Mouse (Mus musculus): ENCODE measurements at regions not wholly inside any gene's neighbourhood (a gene's known extent, or its start where the extent isn't known, plus 50 kb on each side); places are given as distances from the start of the nearest gene placed in this dataset.
"Not testable (repeated sequence)": the region's sequence is repeated elsewhere in the genome, so short reads cannot be mapped to it uniquely, and the experiment has no call there.

DNA sequence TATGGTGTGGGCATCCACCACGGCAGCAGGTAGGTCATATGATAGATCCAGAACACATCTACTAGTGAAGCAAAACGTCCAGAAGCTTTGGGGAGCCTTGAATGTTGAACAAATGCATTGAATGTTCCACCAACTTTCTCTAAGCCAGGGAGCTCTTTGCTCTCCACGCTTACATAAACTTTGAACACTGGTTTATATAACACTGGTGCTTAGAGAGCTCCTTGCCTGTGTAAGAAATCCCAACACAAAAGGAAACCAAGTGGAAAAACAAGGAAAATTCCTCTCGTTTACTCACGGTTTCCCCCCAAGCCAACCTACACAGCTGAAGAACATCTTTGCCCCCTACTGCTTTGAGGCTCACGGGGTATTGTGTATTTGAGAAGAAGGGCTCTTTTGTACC, 299.2 kb upstream of the Ubash3b start:
- no peak for DNase-seq (ENCODE audit: extremely low read depth, low read depth, low spot score)

DNA sequence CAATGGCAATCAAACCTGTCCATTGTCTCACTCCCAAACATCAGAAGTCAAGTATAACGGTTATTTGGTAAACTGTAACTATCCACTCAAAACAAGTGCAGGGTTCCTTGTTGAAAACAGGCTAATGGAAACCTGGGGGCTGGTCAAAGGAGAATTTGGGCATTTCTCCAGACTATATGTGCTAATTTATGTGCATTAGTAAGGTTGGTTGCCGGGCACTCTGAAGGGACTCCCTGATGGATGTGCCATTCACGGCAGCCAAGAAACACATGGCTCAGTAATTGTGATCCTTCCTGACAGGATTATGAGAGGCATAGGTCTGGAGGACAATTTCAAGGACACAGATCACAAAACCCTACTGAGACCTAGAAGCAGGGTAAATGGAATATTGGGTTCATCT, 295.5 kb upstream of the Ubash3b start:
- DNase-seq (ENCODE audit: extremely low read depth, low read depth, low spot score), result no peak

DNA sequence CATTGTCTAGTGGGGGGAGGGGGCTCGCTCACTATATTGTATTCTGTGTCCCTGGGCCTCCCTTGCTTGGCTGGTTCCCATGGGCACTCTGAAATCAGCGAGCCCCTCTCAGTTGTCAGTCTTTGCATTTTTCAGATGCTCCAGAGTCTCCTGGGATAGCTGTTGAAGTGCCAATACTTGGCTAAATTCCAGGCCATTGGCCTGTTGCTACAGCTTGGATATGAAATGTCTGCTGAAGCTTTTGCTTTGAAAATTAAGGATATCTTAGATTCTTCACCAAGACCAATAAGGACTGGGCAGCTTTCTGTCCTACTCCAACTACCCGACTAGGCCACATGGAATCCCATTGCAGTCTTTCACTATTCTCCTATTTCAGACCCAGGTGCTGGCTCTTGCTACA, 290.2 kb upstream of the Ubash3b start:
- DNase-seq (ENCODE audit: extremely low read depth, low read depth, low spot score), result no peak

DNA sequence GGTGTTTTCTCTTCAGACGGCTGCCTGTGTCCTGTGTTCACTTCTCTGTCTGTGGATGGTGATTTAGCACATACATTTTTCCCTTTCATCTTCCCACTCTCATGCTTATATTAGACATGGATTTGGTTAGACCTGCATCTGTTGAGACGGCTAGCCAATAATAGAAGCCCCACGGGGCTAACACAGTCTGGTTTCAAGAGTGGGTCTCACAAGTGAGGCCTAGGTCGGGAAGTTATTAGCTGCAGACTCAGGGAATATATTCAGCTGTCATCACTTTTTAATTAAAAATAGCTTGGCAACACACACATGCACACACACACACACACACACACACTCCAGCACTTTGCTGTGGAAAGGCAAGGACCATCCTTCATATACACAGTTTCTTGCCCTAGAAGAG, 287.7 kb upstream of the Ubash3b start:
- no peak for DNase-seq (ENCODE audit: extremely low read depth, low read depth, low spot score)

DNA sequence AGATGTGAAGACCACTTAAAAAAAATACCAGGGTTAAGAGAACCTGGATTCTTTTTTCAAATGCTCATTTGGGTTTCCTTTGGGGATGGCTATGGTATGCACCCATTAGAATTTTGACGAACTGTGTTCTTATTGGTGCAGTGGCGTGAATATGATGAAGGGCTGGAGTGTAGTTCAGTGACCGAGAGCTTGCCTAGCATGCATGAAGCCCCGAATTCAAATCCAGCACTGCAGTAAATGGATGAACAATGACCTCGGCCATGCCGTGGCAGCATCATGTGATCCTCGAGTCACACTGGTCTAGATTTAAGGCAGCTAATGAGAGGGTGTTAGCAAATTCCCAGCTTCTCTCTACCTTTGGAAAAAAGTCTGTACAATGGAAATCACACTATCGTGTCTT, 286.4 kb upstream of the Ubash3b start:
- no peak for DNase-seq (ENCODE audit: extremely low read depth, low read depth, low spot score)

DNA sequence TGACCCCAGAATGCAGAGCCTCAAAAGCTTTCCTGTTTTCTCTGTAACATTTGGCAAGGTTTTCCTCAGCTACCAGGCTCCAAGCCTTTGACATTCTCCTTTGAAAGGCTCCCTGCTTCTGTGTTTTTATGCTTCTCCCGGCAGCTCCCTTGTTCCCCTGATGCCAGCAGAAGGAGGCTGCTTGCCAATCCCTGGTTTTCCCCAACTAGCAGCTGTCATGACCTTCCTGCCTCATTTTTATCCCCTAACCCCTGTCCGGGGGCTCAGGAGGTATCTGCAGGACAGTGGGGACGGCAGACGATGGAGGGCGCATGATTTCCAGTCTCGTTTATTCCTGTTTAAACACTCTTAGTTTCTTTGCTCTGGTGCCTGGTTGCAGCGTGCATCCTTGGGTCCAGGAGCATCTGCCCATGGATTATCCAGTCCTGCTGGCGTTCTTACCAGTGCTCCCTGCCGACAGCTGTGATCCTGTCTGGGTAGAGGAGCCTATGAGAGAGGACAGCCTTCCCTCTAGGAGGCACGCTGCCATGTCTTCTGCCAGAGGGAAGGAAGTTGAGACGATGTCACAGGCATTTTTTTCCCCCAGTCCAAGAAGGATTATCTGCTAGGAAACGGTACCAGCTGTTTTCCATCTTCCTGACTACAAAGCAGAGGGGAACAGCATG, 285.8 kb upstream of the Ubash3b start:
- no peak for DNase-seq (ENCODE audit: extremely low read depth, low read depth, low spot score)

DNA sequence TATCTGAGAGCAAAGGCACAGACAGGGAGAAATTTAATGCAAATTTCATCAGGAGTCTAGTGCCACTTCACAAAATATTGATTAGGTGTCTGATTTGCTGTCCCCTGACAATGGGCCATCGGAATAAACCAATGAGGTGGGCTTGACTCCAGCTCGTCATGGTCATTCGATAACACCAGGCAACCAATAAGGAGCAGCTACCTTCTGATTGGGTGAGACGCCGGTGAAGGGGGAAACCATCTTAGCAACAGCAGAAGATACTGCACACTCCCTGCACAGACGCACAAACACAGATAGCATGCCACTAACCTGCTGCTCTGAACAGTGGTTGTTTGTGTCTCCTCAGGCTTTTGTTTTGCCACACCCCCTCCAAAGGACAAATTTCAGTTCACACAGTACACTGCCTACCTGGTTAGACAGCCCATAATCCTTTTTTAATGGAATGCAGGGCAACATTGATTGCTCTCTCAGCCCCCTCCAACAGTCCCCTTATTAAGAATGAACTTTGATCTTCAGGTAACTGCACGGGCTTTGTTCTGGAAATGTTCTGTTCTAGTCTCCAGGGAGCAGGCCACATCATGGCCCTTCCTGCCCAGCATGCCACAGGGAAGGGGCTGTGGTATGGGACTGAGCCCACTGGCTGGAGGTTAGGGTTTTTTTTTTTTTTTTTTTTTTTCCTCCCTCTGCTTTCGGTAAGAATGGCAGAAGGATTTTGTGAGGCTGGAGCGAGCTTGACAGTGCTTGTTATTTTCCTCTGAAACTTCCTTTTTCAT, 285.1 kb upstream of the Ubash3b start:
- no peak for DNase-seq (ENCODE audit: extremely low read depth, low read depth, low spot score)

DNA sequence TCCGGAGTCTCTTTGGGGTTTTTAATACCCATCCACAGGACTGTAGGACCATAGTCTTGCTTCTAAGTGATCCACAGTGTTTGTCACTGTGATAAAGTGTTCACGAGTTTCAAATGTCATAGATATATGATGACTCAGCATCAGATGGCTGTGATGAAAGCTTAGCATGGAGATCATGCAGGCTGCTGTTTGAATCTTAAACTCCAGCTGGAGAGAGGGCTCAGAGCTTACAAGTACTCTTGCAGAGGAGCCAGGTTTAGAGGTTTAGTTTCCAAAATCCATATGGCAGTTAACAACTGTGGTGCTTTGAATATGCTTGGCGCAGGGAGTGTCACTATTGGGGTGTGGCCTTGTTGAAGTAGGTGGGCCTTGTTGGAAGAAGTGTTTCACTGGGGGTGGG, 280.9 kb upstream of the Ubash3b start:
- no peak for DNase-seq (ENCODE audit: extremely low read depth, low read depth, low spot score)

DNA sequence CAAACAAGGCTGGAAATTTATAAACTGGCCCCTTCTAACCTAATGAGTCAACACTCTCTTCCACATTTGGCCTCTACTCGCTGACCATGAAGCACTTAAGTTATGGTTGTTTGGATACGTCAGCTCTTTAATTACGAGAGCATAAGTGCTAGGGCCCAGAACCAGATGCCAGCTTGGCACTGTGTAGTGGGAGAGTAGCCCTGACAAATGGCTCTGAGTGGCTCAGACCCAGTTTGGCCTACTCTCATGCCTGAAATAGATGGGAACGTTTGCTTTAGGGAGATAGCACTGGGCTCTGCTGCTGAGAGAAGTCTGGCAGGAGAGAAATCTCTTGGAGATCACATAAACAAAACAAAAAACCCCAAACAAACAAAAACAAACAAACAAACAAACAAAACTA, 278.5 kb upstream of the Ubash3b start:
- no peak for DNase-seq (ENCODE audit: extremely low read depth, low read depth, low spot score)

DNA sequence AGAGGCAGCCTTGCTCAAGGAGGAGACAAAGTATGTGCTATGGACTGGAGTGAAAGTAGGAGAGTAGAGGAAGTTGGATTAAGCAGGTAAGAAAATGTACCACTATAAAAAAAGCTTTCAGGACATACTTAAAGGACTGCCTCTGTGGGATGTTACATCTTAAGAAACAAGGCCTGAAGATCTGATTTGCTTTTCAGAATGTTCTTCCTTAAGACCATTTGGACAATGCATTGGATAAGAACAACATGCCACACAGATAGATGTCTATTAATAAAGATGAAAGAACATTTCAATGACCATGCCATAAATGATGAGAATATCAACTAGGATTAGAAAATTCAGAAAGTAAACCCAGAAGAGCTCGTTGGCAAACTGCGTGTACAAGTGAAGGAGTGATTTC, 276.6 kb upstream of the Ubash3b start:
- DNase-seq (ENCODE audit: extremely low read depth, low read depth, low spot score), result no peak

DNA sequence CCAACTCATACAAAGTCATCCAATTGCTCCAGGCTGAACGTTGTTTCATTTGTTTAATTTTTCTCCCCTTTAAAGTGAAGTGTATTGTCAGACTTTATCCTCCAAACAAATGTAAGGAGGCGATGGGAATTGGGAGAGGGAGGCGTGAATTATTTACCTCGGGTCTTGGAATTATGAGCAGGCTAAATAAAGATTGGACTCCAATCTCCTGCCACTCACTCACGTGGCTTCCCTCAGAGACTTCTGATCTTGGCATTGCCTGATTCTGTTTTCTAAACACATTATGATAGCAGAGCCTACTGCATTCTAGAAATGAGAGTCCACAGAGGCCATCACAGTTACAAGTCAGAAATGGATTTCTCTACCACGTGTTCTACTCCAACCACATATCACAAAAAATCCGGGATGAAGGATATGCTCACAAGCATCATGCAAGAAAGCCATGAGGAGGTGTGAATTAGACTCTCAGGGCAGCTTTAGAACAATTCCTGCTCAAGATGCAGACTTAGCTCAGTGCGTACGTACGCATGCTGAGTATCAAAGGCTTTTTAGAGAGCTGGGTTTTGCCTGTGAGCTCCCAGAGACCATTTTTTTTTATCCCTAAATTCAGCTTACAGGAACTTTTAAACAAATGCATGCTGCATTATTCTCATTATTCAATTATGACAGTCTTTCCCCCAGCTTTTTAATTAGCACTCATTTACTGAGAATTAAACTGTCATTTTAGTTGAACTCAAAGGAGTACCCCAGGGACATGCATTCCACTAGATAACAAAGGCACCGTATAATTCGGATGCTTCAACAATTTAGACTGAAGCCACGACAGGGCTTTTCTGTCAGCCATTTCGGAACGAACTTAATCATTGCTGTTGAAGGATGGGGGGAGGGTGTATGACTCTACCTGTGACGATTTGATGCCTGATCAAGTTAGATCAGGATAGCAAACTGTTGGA, 269.2 kb upstream of the Ubash3b start:
- no peak for DNase-seq (ENCODE audit: extremely low read depth, low read depth, low spot score)

DNA sequence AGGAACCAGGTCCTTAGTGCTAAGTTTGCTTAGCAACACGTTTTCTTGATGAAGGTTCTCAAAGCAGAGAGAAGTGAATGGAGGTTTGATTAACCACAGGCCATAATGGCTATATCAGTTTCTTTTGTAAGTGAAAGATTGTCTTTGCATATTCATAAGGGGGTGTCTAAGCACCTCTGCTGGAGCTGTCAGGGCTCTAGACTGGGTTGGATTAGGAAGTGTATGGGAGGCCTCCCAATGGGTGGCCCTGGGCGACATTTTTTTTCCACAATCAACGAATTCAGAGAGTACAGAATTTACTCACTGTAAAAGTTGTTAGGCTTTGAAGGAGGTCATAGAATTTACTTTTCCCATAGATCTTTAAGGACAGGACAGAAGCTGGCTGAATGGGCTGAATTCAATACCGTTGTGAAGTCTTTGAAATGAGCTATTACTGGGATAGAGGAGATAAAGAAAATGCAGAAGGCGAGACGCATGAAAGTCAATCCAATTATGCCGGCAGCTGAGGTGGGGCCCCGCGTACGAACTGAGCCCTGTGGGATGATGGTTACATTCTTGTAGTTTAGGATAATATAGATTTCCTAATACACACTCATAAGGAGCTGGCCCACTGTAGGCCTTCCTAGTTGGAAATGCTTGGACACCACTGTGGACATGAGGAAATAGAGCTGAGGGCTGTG, 268.4 kb upstream of the Ubash3b start:
- no peak for DNase-seq (ENCODE audit: extremely low read depth, low read depth, low spot score)

DNA sequence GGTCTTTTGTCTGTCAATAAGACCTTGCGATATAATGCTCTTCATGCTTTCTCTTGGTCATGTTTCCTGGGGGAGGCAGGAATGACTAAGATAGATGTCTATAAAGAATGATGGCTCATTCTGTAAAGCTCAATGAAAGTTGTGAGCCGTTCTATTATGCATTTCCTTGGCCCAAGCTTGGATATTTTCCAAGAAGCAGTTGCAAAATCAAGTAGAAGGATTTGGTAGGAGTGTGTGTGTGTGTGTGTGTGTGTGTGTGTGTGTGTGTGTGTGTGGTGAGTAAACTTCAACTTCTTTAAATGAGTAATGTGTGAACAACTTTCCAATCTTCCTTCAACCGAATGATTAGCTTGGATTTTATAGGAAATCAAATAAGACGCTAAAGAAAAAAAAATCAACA, 267.7 kb upstream of the Ubash3b start:
- no peak for DNase-seq (ENCODE audit: extremely low read depth, low read depth, low spot score)

DNA sequence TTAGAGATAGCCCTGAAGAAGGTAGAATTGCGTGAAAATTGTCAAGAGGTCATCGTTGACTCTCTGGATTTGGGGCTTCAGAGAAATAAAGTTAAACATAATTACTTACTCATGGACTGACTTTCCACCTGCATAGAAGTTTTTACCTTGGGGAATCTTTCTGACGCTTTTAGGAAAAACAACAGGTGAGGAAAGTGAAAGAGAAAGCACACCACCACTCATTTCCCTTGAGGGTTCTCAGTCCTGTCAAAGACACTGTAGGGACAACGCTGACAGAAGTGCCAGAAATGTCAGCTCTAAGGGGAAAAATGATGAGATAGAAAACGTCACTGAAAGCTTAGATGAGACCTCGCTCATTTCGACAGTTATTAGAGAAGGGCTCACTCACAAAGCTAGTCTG, 265.2 kb upstream of the Ubash3b start:
- DNase-seq (ENCODE audit: extremely low read depth, low read depth, low spot score), result no peak

DNA sequence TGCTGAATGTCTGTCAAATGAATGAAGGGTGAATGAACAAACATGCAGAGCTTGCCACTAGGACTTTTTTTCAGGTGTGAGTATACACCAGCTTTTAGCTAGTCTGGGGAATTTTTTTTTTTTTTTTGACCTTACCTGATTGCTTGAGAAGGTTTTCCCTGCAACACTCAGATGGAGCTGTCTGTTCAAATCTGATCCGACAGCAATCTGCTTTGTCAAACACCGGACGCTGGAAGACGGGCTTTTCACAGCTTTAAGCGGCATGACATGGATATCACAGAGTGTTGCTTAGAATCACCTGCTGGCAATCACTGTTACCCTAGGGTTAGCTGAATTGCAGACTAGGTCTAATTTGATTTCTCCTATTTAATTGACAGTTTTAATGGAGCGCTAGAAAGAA, 263.7 kb upstream of the Ubash3b start:
- no peak for DNase-seq (ENCODE audit: extremely low read depth, low read depth, low spot score)

DNA sequence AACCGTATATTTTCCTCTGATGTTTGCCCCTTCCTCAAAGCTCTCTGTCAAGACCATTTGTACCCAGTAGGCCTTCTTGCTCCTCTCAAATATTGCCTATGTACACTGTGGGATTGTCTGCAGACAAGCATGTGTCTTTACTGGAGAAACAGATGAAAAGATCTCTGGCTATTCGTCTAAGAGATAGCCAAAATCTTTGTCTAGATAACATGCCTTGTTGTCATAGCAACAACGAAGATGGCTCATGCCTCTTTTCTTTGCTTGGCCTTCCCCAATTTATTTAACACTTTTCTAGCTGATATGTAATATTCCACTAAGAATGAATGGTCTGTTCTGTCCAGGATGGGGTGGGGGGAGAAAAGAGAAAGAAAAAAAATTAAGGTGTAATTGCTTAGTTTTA, 252.3 kb upstream of the Ubash3b start:
- no peak for DNase-seq (ENCODE audit: extremely low read depth, low read depth, low spot score)

DNA sequence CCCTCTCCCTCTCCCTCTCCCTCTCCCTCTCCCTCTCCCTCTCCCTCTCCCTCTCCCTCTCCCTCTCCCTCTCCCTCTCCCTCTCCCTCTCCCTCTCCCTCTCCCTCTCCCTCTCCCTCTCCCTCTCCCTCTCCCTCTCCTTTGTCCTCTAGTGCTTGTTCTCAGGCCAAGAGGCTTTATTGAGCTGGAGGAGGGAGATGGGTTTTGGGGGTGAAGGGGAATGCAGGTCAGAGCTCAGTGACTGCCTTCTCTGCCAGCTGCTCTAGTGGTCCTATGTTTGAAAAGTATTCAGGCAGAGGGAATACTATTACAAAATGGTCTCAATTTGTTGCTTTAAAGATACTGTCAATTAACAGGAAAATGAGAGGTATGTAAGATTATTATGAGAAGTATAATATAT, 251.6 kb upstream of the Ubash3b start:
- DNase-seq (ENCODE audit: extremely low read depth, low read depth, low spot score), result not testable (repeated sequence)

DNA sequence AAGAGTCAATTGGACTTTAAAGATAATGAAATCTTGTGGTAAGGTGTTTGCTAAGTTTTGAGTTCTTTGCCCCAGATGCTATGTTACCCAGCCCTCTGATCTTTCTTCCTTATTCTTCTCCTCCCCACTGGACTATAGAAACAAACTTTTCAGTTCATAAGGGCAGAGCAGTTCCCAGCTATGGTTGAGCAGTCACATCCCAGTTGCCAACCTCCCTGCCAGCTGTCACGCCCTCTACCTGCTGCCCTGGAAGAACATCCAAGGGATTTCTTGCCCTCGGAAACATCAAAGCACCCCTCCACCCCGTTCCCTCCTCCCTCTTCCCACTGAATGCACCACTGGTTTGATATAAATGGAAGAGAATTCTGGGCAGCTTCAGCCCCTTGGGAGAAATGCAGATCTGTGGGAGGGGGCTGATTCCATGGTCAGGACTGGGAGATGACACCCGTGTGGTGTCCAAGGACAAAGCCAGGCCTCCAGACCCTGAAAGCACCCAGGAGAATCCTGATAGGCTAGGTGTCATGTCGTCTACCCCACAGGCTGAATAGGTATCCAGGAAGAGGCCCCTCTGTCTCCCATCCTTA, 250.8 kb upstream of the Ubash3b start:
- DNase-seq (ENCODE audit: extremely low read depth, low read depth, low spot score), result no peak

DNA sequence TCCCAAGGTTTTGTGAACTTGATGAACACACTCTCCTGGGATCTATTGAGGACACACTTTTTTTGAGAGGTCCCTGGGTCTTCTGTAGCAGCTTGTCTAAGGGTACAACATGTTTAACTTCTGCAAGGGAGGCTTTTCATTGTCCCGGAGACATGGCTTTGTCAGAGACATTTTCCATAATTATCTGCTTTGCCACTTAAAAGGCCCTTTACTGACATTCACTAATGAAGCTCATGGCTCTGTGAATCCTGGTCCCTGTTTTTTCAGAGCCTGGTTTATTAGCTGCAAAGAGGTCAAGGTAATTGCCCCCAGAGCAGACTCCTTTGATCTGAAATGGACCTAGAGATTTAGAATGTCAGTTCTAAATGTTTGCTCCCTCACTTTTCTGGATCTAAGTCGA, 246.8 kb upstream of the Ubash3b start:
- DNase-seq (ENCODE audit: extremely low read depth, low read depth, low spot score), result no peak

DNA sequence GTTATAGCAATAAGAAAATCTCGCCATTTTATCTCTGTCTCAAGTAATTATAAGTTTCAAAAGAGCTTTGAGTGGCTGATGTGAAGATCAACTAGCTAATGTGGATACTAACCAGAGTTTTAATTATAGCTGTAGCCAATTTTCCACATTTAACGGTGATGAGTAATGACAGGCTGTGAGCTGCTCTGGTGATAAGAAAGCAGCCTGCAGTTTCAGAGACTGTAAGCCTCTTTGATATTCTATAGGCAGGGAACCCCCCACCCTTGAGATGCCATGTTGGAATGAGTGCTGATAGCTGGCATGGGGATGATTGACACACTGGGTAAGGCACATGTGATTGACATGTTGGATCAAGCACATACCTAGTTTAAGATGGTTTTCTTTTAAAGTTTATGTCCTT, 245.6 kb upstream of the Ubash3b start:
- DNase-seq (ENCODE audit: extremely low read depth, low read depth, low spot score), result no peak

DNA sequence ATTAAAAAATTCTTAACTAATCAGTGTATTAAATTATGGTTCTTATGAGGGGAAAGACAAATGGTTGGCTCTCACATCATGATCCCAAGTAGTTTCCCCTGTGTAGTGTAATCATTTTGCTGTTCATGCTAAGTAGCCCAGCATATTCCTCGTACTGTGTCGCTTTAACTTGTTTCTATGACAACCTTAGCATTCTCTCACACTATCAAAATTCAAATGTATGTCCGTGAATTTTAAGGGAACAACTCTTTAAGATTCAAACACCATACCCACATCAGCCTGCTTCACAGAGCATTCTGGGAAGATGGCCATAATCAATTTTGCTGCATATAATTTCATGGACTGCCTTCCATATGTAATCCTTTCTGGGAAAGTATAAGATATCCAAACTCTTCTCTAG, 241.4 kb upstream of the Ubash3b start:
- no peak for DNase-seq (ENCODE audit: extremely low read depth, low read depth, low spot score)

All from fat pad, adult 2 months (tissue).